Mouse (Mus musculus) heart, embryonic 10.5 days (tissue): Measurements from ENCODE around the gene 1700006A11Rik. TPM values are rescaled to one million over a fixed set of nuclear protein-coding genes. Genes with fewer than 3 reads are reported as not detected.
"Not testable (repeated sequence)": the region's sequence is repeated elsewhere in the genome, so short reads cannot be mapped to it uniquely, and the experiment has no call there.

Experiments
- DNase-seq: peaks from one replicate; pipeline ENCODE4 v3.0.0-alpha.2; 2017; ENCODE audit warnings: low spot score
- H3K27ac ChIP-seq: fragments of 300-500 bp; sonication (generic); 2 replicates; pipeline ENCODE4 v1.5.1; 2016; ENCODE audit warnings: mild to moderate bottlenecking
- H3K27me3 ChIP-seq: fragments of 300-500 bp; sonication (generic); 2 replicates; pipeline ENCODE4 v1.6.1; 2016; ENCODE audit warnings: mild to moderate bottlenecking; ENCODE audit not compliant: poor library complexity, insufficient read depth, severe bottlenecking
- H3K36me3 ChIP-seq: fragments of 300-500 bp; sonication (generic); 2 replicates; pipeline ENCODE4 v1.6.1; 2016; ENCODE audit warnings: mild to moderate bottlenecking, moderate library complexity
- H3K4me1 ChIP-seq: fragments of 300-500 bp; sonication (generic); 2 replicates; pipeline ENCODE4 v1.6.1; 2016; ENCODE audit warnings: mild to moderate bottlenecking
- H3K4me3 ChIP-seq: fragments of 300-500 bp; sonication (generic); 2 replicates; pipeline ENCODE4 v1.5.1; 2016; ENCODE audit warnings: mild to moderate bottlenecking, moderate library complexity
- H3K9me3 ChIP-seq: fragments of 300-500 bp; sonication (generic); 2 replicates; pipeline ENCODE4 v1.6.1; 2016; ENCODE audit warnings: mild to moderate bottlenecking, moderate library complexity
- WGBS: fragments of 180-500 bp; shearing (Covaris S2); methylation state at CpG from one replicate; pipeline ENCODE4 v1.1.7; 2016; 5-methylcytosine and 5-hydroxymethylcytosine counted together
- polyA plus RNA-seq: library from polyadenylated mRNA; unstranded; fragments of >200 nt; fragmentation: Nextera tagmentation; extraction: Ambion mirVana; gene quantifications from 2 replicates; pipeline ENCODE4 v1.2.1, GENCODE M21; 2016

The 1700006A11Rik gene
- not detected in 2 replicates for polyA plus RNA-seq

- H3K9me3 ChIP-seq, result no peaks in the 10 kb centered on the region
- H3K27ac ChIP-seq, result no peak within 1 kb of the TSS
- H3K4me3 ChIP-seq, result no peak within 1 kb of the TSS
- H3K4me1 ChIP-seq, result no peaks in the 10 kb centered on the region
- 80% methylated on average over 1 of the region's 1 CpGs for WGBS
- DNase-seq, result no peak
- H3K36me3 ChIP-seq, result no peaks in the 10 kb centered on the region
- H3K27me3 ChIP-seq, result no peaks in the 10 kb centered on the region
Observed at GRCm38 (mm10) chr3:124425940-124426339, at the start of gene 1700006A11Rik. Gene 1700006A11Rik (minus strand): TSS chr3:124426040.

- not testable (repeated sequence) for H3K9me3 ChIP-seq, H3K36me3 ChIP-seq, H3K4me3 ChIP-seq, DNase-seq, H3K4me1 ChIP-seq, H3K27ac ChIP-seq, H3K27me3 ChIP-seq
- 86% methylated on average over 5 of the region's 5 CpGs for WGBS
Observed at GRCm38 (mm10) chr3:124474291-124474690, 48.5 kb upstream of the 1700006A11Rik start.

GRCm38 (mm10) chr3:124466102-124466730 lies 40.4 kb upstream of the 1700006A11Rik start:
- WGBS, result 87% methylated on average over 6 of the region's 6 CpGs
- H3K4me3 ChIP-seq, result no peak overlapping the region
- H3K9me3 ChIP-seq, result no peaks in the 10 kb centered on the region
- H3K27me3 ChIP-seq, result no peaks in the 10 kb centered on the region
- no peak overlapping the region for H3K27ac ChIP-seq
- H3K4me1 ChIP-seq, result no peaks in the 10 kb centered on the region
- H3K36me3 ChIP-seq, result no peaks in the 10 kb centered on the region
- DNase-seq, result no peak

GRCm38 (mm10) chr3:124392201-124392600 lies 33.6 kb downstream of the 1700006A11Rik start:
- WGBS, result 77% methylated on average over 5 of the region's 5 CpGs
- H3K4me1 ChIP-seq, result no peaks in the 10 kb centered on the region

GRCm38 (mm10) chr3:124390101-124390500 lies 35.7 kb downstream of the 1700006A11Rik start:
- no peaks in the 10 kb centered on the region for H3K36me3 ChIP-seq
- H3K9me3 ChIP-seq, result no peaks in the 10 kb centered on the region
- H3K4me1 ChIP-seq, result no peaks in the 10 kb centered on the region
- no peak overlapping the region for H3K27ac ChIP-seq
- H3K4me3 ChIP-seq, result no peak overlapping the region
- 92% methylated on average over 2 of the region's 2 CpGs for WGBS
- DNase-seq, result no peak
- H3K27me3 ChIP-seq, result no peaks in the 10 kb centered on the region

More at GRCm38 (mm10) chr3:124392201-124392600, 33.6 kb downstream of the 1700006A11Rik start:
- H3K36me3 ChIP-seq, result no peaks in the 10 kb centered on the region
- no peaks in the 10 kb centered on the region for H3K27me3 ChIP-seq
- no peak overlapping the region for H3K27ac ChIP-seq
- no peaks in the 10 kb centered on the region for H3K9me3 ChIP-seq
- no peak overlapping the region for H3K4me3 ChIP-seq
- no peak for DNase-seq

- Histone ChIP-seq H3K4me1 (no peaks in the 10 kb centered on the region), H3K36me3 (no peaks in the 10 kb centered on the region), H3K27me3 (no peaks in the 10 kb centered on the region), H3K27ac (no peak overlapping the region), H3K4me3 (no peak overlapping the region), H3K9me3 (no peaks in the 10 kb centered on the region)
- DNase-seq, result no peak
- 61% methylated on average over 2 of the region's 2 CpGs for WGBS
Observed at GRCm38 (mm10) chr3:124389650-124390049, 36.2 kb downstream of the 1700006A11Rik start.

- H3K9me3 ChIP-seq, H3K36me3 ChIP-seq, H3K4me1 ChIP-seq, DNase-seq, H3K27ac ChIP-seq, H3K4me3 ChIP-seq, H3K27me3 ChIP-seq: not testable (repeated sequence)
- WGBS, result 80% methylated on average over 18 of the region's 18 CpGs
Observed at GRCm38 (mm10) chr3:124385377-124385776, 40.5 kb downstream of the 1700006A11Rik start.

GRCm38 (mm10) chr3:124372031-124372430 lies 53.8 kb downstream of the 1700006A11Rik start:
- DNase-seq, result no peak
- H3K27ac ChIP-seq, result no peak overlapping the region
- no peak overlapping the region for H3K4me3 ChIP-seq
- no peaks in the 10 kb centered on the region for H3K27me3 ChIP-seq
- no peaks in the 10 kb centered on the region for H3K4me1 ChIP-seq
- H3K9me3 ChIP-seq, result no peaks in the 10 kb centered on the region
- no peaks in the 10 kb centered on the region for H3K36me3 ChIP-seq
- WGBS, result 82% methylated on average over 2 of the region's 2 CpGs

- Histone ChIP-seq H3K27ac (no peak overlapping the region), H3K4me1 (no peaks in the 10 kb centered on the region), H3K9me3 (no peaks in the 10 kb centered on the region), H3K4me3 (no peak overlapping the region), H3K36me3 (no peaks in the 10 kb centered on the region), H3K27me3 (no peaks in the 10 kb centered on the region)
- WGBS, result 71% methylated on average over 3 of the region's 3 CpGs
- no peak for DNase-seq
Observed at GRCm38 (mm10) chr3:124357533-124357932, 68.3 kb downstream of the 1700006A11Rik start.

Other genes starting within 250 kb of the 1700006A11Rik start
- gene Tram1l1, start 105.2 kb downstream of the 1700006A11Rik start, polyA plus RNA-seq, result 5.1 and 6.3 TPM in 2 replicates
- not detected in 2 replicates for gene 1700003H04Rik, start 155.1 kb upstream of the 1700006A11Rik start, polyA plus RNA-seq